Mouse (Mus musculus) small intestine, adult 2 months (tissue): Measurements from ENCODE around the gene Luc7l2.

Experiments used
- CTCF ChIP-seq: fragments of 200-500 bp; IDR thresholded peaks from 2 replicates; pipeline ENCODE4 v1.5.1; 2012; ENCODE audit warnings: low read depth, mild to moderate bottlenecking, control low read depth, inconsistent platforms, low read length, moderate library complexity, mixed read lengths; ENCODE audit not compliant: insufficient replicate concordance, insufficient read length; ENCODE audit errors: extremely low read depth
- POLR2A ChIP-seq: fragments of 200-500 bp; IDR thresholded peaks from 2 replicates; pipeline ENCODE4 v1.6.1; 2012; ENCODE audit warnings: low read depth, mild to moderate bottlenecking, control low read depth, inconsistent platforms, low read length, moderate library complexity

DNA sequence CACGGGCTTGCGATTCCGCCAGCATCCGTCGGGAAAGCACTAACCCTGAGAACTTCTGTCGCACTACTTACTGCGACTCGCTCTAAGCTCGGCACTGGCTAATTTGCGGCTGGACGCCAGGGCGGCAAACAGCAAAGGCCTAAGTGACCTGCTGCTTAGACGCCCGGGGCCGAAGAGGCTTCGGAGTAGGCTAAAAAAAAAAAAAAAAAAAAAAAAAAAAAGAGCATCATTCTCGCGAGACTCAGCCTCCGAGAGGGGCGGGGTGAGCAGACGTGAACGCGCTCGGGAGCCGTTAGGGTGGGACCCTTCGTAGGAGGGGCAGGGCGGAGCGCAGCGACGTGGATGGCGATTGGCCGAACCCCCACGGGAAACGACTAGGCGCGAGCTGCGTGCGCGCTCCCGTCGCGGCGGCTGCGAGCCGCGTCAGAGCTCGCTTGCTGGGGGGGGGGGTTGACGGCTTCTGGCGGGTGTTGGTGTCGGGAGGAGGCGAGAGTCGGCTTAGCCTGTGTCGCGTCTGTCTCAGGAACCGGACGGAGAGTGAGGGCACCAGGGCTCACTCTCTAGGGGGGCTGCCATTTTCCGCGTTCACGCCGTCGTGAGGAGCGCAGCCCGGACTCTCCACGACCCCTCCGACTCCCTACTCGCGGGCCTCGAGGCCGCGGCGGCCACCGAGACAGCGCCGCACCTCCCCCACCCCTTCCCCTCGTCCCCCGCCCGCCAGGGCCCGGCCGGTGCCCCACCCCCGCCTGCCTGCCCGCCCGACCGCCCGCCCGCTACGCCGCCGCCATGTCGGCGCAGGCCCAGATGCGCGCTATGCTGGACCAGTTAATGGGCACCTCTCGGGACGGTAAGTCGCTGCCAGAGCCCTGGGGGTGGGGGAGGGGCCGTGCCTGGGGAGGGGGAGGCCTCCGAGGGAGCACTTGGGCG lies at the start of gene Luc7l2:
- peak; percentile 67 for TF ChIP-seq POLR2A
- TF ChIP-seq CTCF: no peak
